Mouse (Mus musculus): ENCODE measurements around the gene Bahd1. TPM values are rescaled to one million over a fixed set of nuclear protein-coding genes. Genes with fewer than 3 reads are reported as not detected.

Bahd1 gene
- total and polyA plus RNA-seq, 2 experiments from 2014 or later, result 1.6 to 9.4 TPM

DNA sequence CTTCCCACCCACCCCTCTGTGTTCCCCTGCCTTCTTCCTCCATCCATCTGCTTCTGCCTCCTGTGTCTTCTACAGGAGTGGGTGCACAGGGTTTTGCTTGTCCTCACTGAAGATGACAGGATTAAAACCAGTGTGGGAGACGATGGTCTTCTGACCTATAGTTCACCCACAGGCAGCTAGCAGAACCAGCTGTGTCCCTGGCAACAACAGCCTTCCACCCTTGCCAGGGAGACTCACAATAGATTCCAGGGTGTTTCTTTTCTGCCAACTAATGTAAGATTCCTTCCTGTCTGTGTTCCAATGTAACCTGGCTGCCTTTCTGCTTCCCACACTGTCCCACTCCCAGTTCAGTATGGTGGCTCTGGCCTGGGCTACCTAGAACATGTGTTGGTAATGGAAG is 29.1 kb upstream of the Bahd1 start:
- Histone ChIP-seq H3K4me1 (ENCODE audit: control insufficient read depth, insufficient read depth) (no peaks in the 10 kb centered on the region; the same call in none of the 2 replicates), H3K4me2 (ENCODE audit: low read depth, low read length) (no peak overlapping the region), H3K36me3 (replicated peaks; ENCODE audit: control insufficient read depth, insufficient read depth, low read length) (peaks cover 21% of the 10 kb centered on the region), H3K27ac (ENCODE audit: low read depth) (no peak overlapping the region), H3K9me3 (replicated peaks; ENCODE audit: control insufficient read depth, low read length) (no peaks in the 10 kb centered on the region), H3K9ac (replicated peaks; ENCODE audit: low read depth, low read length) (no peak overlapping the region), H3K4me3 (ENCODE audit: low read depth, low read length) (no peak overlapping the region), H3K27me3 (ENCODE audit: control insufficient read depth, insufficient read depth, low read length) (no peaks in the 10 kb centered on the region)
- 15% methylated on average over 1 of the region's 1 CpGs for WGBS
- no peak for TF ChIP-seq EP300 (IDR thresholded peaks at IDR 0.05; ENCODE audit: low read depth)
- no peak for DNase-seq (ENCODE audit: low spot score)
- ATAC-seq (ENCODE audit: insufficient read depth, low read depth), result no peak

- H3K9me3 ChIP-seq (replicated peaks; ENCODE audit: control insufficient read depth, low read length), result no peaks in the 10 kb centered on the region
- H3K4me3 ChIP-seq (ENCODE audit: low read depth, low read length), result no peak overlapping the region
- H3K9ac ChIP-seq (replicated peaks; ENCODE audit: low read depth, low read length), result no peak overlapping the region
- H3K36me3 ChIP-seq (replicated peaks; ENCODE audit: control insufficient read depth, insufficient read depth, low read length), result peaks cover 38% of the 10 kb centered on the region
- TF ChIP-seq EP300 (IDR thresholded peaks at IDR 0.05; ENCODE audit: low read depth) (no peak), CTCF (IDR thresholded peaks at IDR 0.05; ENCODE audit: low read depth) (no peak)
- H3K27ac ChIP-seq (ENCODE audit: low read depth), result no peak overlapping the region
- no peak overlapping the region for H3K4me2 ChIP-seq (ENCODE audit: low read depth, low read length)
- WGBS, result 86% methylated on average over 5 of the region's 5 CpGs
- ATAC-seq (ENCODE audit: insufficient read depth, low read depth) (no peak), DNase-seq (ENCODE audit: low spot score) (no peak)
- no peaks in the 10 kb centered on the region; the same call in none of the 2 replicates for H3K4me1 ChIP-seq (ENCODE audit: control insufficient read depth, insufficient read depth)
- H3K27me3 ChIP-seq (ENCODE audit: control insufficient read depth, insufficient read depth, low read length), result no peaks in the 10 kb centered on the region
These were observed 27.2 kb upstream of the Bahd1 start for GRCm38 (mm10) chr2:118873018-118873417.

- no peak overlapping the region for H3K9ac ChIP-seq (replicated peaks; ENCODE audit: low read depth, low read length)
- no peak for DNase-seq (ENCODE audit: low spot score)
- TF ChIP-seq CTCF (IDR thresholded peaks at IDR 0.05; ENCODE audit: low read depth), result no peak
- no peak for TF ChIP-seq EP300 (IDR thresholded peaks at IDR 0.05; ENCODE audit: low read depth)
- H3K4me3 ChIP-seq (ENCODE audit: low read depth, low read length), result no peak overlapping the region
- 74% methylated on average over 6 of the region's 6 CpGs for WGBS
- no peak overlapping the region for H3K27ac ChIP-seq (ENCODE audit: low read depth)
- ATAC-seq (ENCODE audit: insufficient read depth, low read depth), result no peak
- no peaks in the 10 kb centered on the region; the same call in none of the 2 replicates for H3K4me1 ChIP-seq (ENCODE audit: control insufficient read depth, insufficient read depth)
- no peaks in the 10 kb centered on the region for H3K9me3 ChIP-seq (replicated peaks; ENCODE audit: control insufficient read depth, low read length)
- no peaks in the 10 kb centered on the region for H3K27me3 ChIP-seq (ENCODE audit: control insufficient read depth, insufficient read depth, low read length)
- H3K4me2 ChIP-seq (ENCODE audit: low read depth, low read length), result no peak overlapping the region
- H3K36me3 ChIP-seq (replicated peaks; ENCODE audit: control insufficient read depth, insufficient read depth, low read length), result peaks cover 42% of the 10 kb centered on the region
These were observed 26.2 kb upstream of the Bahd1 start for GRCm38 (mm10) chr2:118873890-118874430.

- Histone ChIP-seq H3K4me3 (ENCODE audit: low read depth, low read length) (no peak overlapping the region), H3K36me3 (replicated peaks; ENCODE audit: control insufficient read depth, insufficient read depth, low read length) (peaks cover 42% of the 10 kb centered on the region), H3K9me3 (replicated peaks; ENCODE audit: control insufficient read depth, low read length) (no peaks in the 10 kb centered on the region), H3K4me2 (ENCODE audit: low read depth, low read length) (no peak overlapping the region), H3K27ac (ENCODE audit: low read depth) (no peak overlapping the region), H3K9ac (replicated peaks; ENCODE audit: low read depth, low read length) (no peak overlapping the region), H3K4me1 (ENCODE audit: control insufficient read depth, insufficient read depth) (no peaks in the 10 kb centered on the region; the same call in none of the 2 replicates), H3K27me3 (ENCODE audit: control insufficient read depth, insufficient read depth, low read length) (no peaks in the 10 kb centered on the region)
- DNase-seq (ENCODE audit: low spot score), result no peak
- TF ChIP-seq EP300 (IDR thresholded peaks at IDR 0.05; ENCODE audit: low read depth) (no peak), CTCF (IDR thresholded peaks at IDR 0.05; ENCODE audit: low read depth) (no peak)
- WGBS, result 89% methylated on average over 8 of the region's 8 CpGs
- no peak for ATAC-seq (ENCODE audit: insufficient read depth, low read depth)
These were observed 24.9 kb upstream of the Bahd1 start for GRCm38 (mm10) chr2:118875316-118875715.

DNA sequence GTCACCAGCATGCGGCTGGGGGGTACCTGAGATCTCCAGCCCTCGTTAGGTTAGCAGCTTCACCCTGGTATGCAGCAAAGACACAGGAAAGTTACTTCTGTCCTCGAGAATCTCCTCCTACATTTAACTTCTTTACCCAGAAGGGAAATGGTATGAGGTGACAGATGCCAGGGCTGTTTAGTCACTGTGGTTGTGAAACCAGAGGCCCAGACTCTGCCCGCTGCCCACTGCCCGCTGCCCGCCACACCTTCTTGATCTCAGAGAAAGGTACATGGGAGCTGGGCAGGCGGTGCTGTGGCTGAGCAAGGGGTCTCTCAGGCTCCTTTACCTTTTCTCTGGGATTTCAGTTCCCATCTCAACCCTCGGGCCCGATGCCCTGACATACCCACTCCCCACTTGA is 23.7 kb upstream of the Bahd1 start:
- Histone ChIP-seq H3K9ac (replicated peaks; ENCODE audit: low read depth, low read length) (no peak overlapping the region), H3K27ac (ENCODE audit: low read depth) (no peak overlapping the region), H3K4me2 (ENCODE audit: low read depth, low read length) (no peak overlapping the region), H3K4me1 (ENCODE audit: control insufficient read depth, insufficient read depth) (no peaks in the 10 kb centered on the region; the same call in 1 of the 2 replicates), H3K27me3 (ENCODE audit: control insufficient read depth, insufficient read depth, low read length) (no peaks in the 10 kb centered on the region), H3K9me3 (replicated peaks; ENCODE audit: control insufficient read depth, low read length) (no peaks in the 10 kb centered on the region), H3K36me3 (replicated peaks; ENCODE audit: control insufficient read depth, insufficient read depth, low read length) (peaks cover 42% of the 10 kb centered on the region), H3K4me3 (ENCODE audit: low read depth, low read length) (no peak overlapping the region)
- no peak for TF ChIP-seq CTCF (IDR thresholded peaks at IDR 0.05; ENCODE audit: low read depth)
- TF ChIP-seq EP300 (IDR thresholded peaks at IDR 0.05; ENCODE audit: low read depth), result no peak
- ATAC-seq (ENCODE audit: insufficient read depth, low read depth) (no peak), DNase-seq (ENCODE audit: low spot score) (no peak)
- 91% methylated on average over 9 of the region's 9 CpGs for WGBS

DNA sequence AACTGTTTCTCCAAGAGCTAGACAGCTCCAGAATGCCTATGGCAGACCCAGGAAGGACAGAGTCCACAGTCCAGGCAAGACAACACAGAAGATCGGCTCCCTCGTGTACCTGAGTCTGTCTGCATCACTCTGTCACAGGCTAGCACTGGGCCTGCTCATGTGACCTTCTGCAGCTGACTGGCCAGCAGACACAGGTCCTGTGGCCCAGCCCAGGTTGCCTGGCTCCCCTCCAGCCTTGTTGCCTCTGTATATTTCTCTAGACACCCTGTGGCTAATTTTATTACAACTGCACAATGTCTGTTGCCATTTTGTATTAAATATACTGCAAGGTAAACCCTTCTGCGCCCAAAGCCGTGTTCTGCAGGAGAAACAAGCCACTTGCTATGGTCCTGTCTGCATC is 19.2 kb upstream of the Bahd1 start:
- no peak for ATAC-seq (ENCODE audit: insufficient read depth, low read depth)
- Histone ChIP-seq H3K4me2 (ENCODE audit: low read depth, low read length) (no peak overlapping the region), H3K27me3 (ENCODE audit: control insufficient read depth, insufficient read depth, low read length) (peaks cover 8% of the 10 kb centered on the region; the same call in 1 of the 2 replicates), H3K36me3 (replicated peaks; ENCODE audit: control insufficient read depth, insufficient read depth, low read length) (peaks cover 22% of the 10 kb centered on the region), H3K4me1 (ENCODE audit: control insufficient read depth, insufficient read depth) (peaks cover 12% of the 10 kb centered on the region), H3K4me3 (ENCODE audit: low read depth, low read length) (no peak overlapping the region), H3K9me3 (replicated peaks; ENCODE audit: control insufficient read depth, low read length) (no peaks in the 10 kb centered on the region), H3K27ac (ENCODE audit: low read depth) (no peak overlapping the region), H3K9ac (replicated peaks; ENCODE audit: low read depth, low read length) (no peak overlapping the region)
- DNase-seq (ENCODE audit: low spot score), result no peak
- TF ChIP-seq CTCF (IDR thresholded peaks at IDR 0.05; ENCODE audit: low read depth), result no peak
- no peak for TF ChIP-seq EP300 (IDR thresholded peaks at IDR 0.05; ENCODE audit: low read depth)
- 57% methylated on average over 4 of the region's 4 CpGs for WGBS

Data from heart, postnatal 0 days (tissue).